Mouse (Mus musculus): ENCODE data around the gene Pgs1. TPM values are rescaled to one million over a fixed set of nuclear protein-coding genes. Genes with fewer than 3 reads are reported as not detected.

Gene Pgs1
- total and polyA plus RNA-seq, 3 experiments, result 17.9 to 21.8 (median 18.1) TPM

- peak overlapping the region; percentile 14; the same call in 1 of the 2 replicates for H3K9ac ChIP-seq (ENCODE audit: low read depth, low read length)
- WGBS, result 56% methylated on average over 6 of the region's 6 CpGs
- intact Hi-C loops (cut with DNase I), result no loop called here
- peaks cover 18% of the 10 kb centered on the region for H3K4me1 ChIP-seq (ENCODE audit: control insufficient read depth, insufficient read depth, low read length)
- TF ChIP-seq CTCF (IDR thresholded peaks at IDR 0.05), result no peak
- TF ChIP-seq POLR2A (IDR thresholded peaks at IDR 0.05; ENCODE audit: insufficient read depth, low read depth, low read length), result no peak
- TF ChIP-seq EP300 (IDR thresholded peaks at IDR 0.05; ENCODE audit: insufficient read depth, low read depth, low read length), result 0 out of 2 replicates have a peak, but pooled peaks have one; percentile 44
- peak overlapping the region; percentile 31; the same call in 1 of the 2 replicates for H3K27ac ChIP-seq
- no peaks in the 10 kb centered on the region for H3K27me3 ChIP-seq (ENCODE audit: control insufficient read depth, insufficient read depth, low read length)
- H3K4me3 ChIP-seq, result no peak overlapping the region
- peaks cover 2% of the 10 kb centered on the region for H3K36me3 ChIP-seq (ENCODE audit: control insufficient read depth, insufficient read depth, low read length)
- no peaks in the 10 kb centered on the region; the same call in 1 of the 2 replicates for H3K79me2 ChIP-seq (replicated peaks; ENCODE audit: control insufficient read depth, insufficient read depth, low read length)
- peak in 1 of 2 experiments; percentile 51 for DNase-seq
These were observed 13.3 kb downstream of the Pgs1 start for GRCm38 (mm10) chr11:117999260-117999934.

DNA sequence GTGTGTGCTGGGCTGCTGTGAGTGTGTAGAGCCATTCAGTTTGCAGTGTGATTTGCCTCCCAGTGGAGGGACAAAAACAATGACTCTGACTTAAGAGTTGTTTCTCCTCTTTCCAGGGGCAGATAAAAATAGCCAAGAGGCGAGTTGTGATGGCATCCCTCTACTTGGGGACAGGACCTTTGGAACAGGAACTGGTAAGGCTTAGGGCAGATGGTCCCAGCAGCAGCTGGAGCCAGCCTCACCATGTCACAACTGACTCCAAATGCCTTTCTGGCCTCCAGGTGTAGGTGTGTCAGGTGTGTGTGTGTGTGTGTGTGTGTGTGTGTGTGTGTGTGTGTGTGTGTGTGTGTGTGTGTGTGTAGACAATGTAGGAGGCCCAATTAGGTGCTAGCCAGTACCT lies 14.0 kb downstream of the Pgs1 start:
- no peaks in the 10 kb centered on the region for H3K27me3 ChIP-seq (ENCODE audit: control insufficient read depth, insufficient read depth, low read length)
- peaks cover 13% of the 10 kb centered on the region for H3K4me1 ChIP-seq (ENCODE audit: control insufficient read depth, insufficient read depth, low read length)
- no peak overlapping the region for H3K9ac ChIP-seq (ENCODE audit: low read depth, low read length)
- no peaks in the 10 kb centered on the region; the same call in 1 of the 2 replicates for H3K79me2 ChIP-seq (replicated peaks; ENCODE audit: control insufficient read depth, insufficient read depth, low read length)
- peaks cover 2% of the 10 kb centered on the region for H3K36me3 ChIP-seq (ENCODE audit: control insufficient read depth, insufficient read depth, low read length)
- no peak overlapping the region; the same call in 1 of the 2 replicates for H3K27ac ChIP-seq
- H3K4me3 ChIP-seq, result no peak overlapping the region
- no peak for TF ChIP-seq CTCF (IDR thresholded peaks at IDR 0.05)
- TF ChIP-seq EP300 (IDR thresholded peaks at IDR 0.05; ENCODE audit: insufficient read depth, low read depth, low read length), result no peak
- TF ChIP-seq POLR2A (IDR thresholded peaks at IDR 0.05; ENCODE audit: insufficient read depth, low read depth, low read length), result no peak
- no peak for DNase-seq
- intact Hi-C loops (cut with DNase I), result no loop called here
- WGBS, result 10% methylated on average over 1 of the region's 1 CpGs

DNA sequence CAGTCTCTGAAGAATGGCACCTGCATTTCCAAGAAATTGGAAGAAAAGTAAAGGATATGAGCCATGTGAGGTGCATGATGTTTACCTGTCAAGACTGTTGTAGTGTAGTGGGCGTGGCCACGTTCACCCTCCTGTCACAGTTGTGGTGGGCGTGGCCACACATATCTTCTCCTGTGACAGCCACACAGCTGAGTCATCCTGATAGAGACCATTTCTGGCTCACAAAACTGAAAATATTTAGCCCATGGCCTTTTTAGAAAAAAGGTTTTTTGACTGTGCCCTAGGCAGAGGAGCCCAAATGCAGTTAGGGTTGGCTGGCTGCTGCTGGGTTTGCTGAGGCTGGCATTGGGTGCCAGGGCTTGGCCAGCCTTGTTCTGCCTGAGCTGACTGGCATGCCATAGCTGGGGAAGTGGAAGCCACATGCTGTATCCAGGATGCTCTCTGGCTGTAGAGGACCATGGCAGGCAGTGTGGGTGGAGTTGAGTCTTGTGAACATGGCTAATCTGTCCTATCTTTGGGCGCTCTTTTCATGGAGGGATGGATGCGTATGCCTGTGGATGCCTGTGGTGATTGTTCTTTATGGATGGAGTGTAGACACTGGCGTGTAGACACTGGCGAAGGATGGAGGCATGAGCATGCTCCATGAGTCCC lies 14.6 kb downstream of the Pgs1 start:
- TF ChIP-seq POLR2A (IDR thresholded peaks at IDR 0.05; ENCODE audit: insufficient read depth, low read depth, low read length), result no peak
- no peak for TF ChIP-seq CTCF (IDR thresholded peaks at IDR 0.05)
- TF ChIP-seq EP300 (IDR thresholded peaks at IDR 0.05; ENCODE audit: insufficient read depth, low read depth, low read length), result no peak
- Histone ChIP-seq H3K9ac (ENCODE audit: low read depth, low read length) (no peak overlapping the region), H3K4me3 (no peak overlapping the region), H3K27ac (peak overlapping the region; percentile 26; the same call in 1 of the 2 replicates), H3K27me3 (ENCODE audit: control insufficient read depth, insufficient read depth, low read length) (no peaks in the 10 kb centered on the region), H3K79me2 (replicated peaks; ENCODE audit: control insufficient read depth, insufficient read depth, low read length) (no peaks in the 10 kb centered on the region; the same call in 1 of the 2 replicates), H3K36me3 (ENCODE audit: control insufficient read depth, insufficient read depth, low read length) (peaks cover 2% of the 10 kb centered on the region), H3K4me1 (ENCODE audit: control insufficient read depth, insufficient read depth, low read length) (peaks cover 8% of the 10 kb centered on the region)
- no peak for DNase-seq
- WGBS, result 88% methylated on average over 7 of the region's 7 CpGs
- intact Hi-C loops (cut with DNase I), result no loop called here

GRCm38 (mm10) chr11:118003176-118003575 lies 17.1 kb downstream of the Pgs1 start:
- DNase-seq, result no peak
- no peak for TF ChIP-seq CTCF (IDR thresholded peaks at IDR 0.05)
- no peak for TF ChIP-seq POLR2A (IDR thresholded peaks at IDR 0.05; ENCODE audit: insufficient read depth, low read depth, low read length)
- no peak for TF ChIP-seq EP300 (IDR thresholded peaks at IDR 0.05; ENCODE audit: insufficient read depth, low read depth, low read length)
- Histone ChIP-seq H3K4me1 (ENCODE audit: control insufficient read depth, insufficient read depth, low read length) (peaks cover 11% of the 10 kb centered on the region), H3K27me3 (ENCODE audit: control insufficient read depth, insufficient read depth, low read length) (no peaks in the 10 kb centered on the region), H3K36me3 (ENCODE audit: control insufficient read depth, insufficient read depth, low read length) (peaks cover 2% of the 10 kb centered on the region), H3K27ac (no peak overlapping the region), H3K79me2 (replicated peaks; ENCODE audit: control insufficient read depth, insufficient read depth, low read length) (no peaks in the 10 kb centered on the region; the same call in 1 of the 2 replicates), H3K9ac (ENCODE audit: low read depth, low read length) (no peak overlapping the region), H3K4me3 (no peak overlapping the region)
- intact Hi-C loops (cut with DNase I), result no loop called here
- 90% methylated on average over 14 of the region's 14 CpGs for WGBS

- 46% methylated on average over 5 of the region's 5 CpGs for WGBS
- Histone ChIP-seq H3K9ac (ENCODE audit: low read depth, low read length) (no peak overlapping the region), H3K4me1 (ENCODE audit: control insufficient read depth, insufficient read depth, low read length) (peaks cover 15% of the 10 kb centered on the region), H3K36me3 (ENCODE audit: control insufficient read depth, insufficient read depth, low read length) (peaks cover 2% of the 10 kb centered on the region), H3K4me3 (no peak overlapping the region), H3K27ac (no peak overlapping the region), H3K27me3 (ENCODE audit: control insufficient read depth, insufficient read depth, low read length) (no peaks in the 10 kb centered on the region), H3K79me2 (replicated peaks; ENCODE audit: control insufficient read depth, insufficient read depth, low read length) (no peaks in the 10 kb centered on the region; the same call in 1 of the 2 replicates)
- TF ChIP-seq EP300 (IDR thresholded peaks at IDR 0.05; ENCODE audit: insufficient read depth, low read depth, low read length), result no peak
- no peak for TF ChIP-seq POLR2A (IDR thresholded peaks at IDR 0.05; ENCODE audit: insufficient read depth, low read depth, low read length)
- intact Hi-C loops (cut with DNase I), result no loop called here
- DNase-seq, result no peak
These were observed 17.6 kb downstream of the Pgs1 start for GRCm38 (mm10) chr11:118003718-118004117.

GRCm38 (mm10) chr11:118004217-118004616 lies 18.1 kb downstream of the Pgs1 start:
- H3K4me1 ChIP-seq (ENCODE audit: control insufficient read depth, insufficient read depth, low read length), result peaks cover 17% of the 10 kb centered on the region
- H3K4me3 ChIP-seq, result no peak overlapping the region
- H3K27ac ChIP-seq, result no peak overlapping the region
- H3K27me3 ChIP-seq (ENCODE audit: control insufficient read depth, insufficient read depth, low read length), result no peaks in the 10 kb centered on the region
- DNase-seq, result no peak
- peaks cover 2% of the 10 kb centered on the region for H3K79me2 ChIP-seq (replicated peaks; ENCODE audit: control insufficient read depth, insufficient read depth, low read length)
- TF ChIP-seq POLR2A (IDR thresholded peaks at IDR 0.05; ENCODE audit: insufficient read depth, low read depth, low read length) (no peak), EP300 (IDR thresholded peaks at IDR 0.05; ENCODE audit: insufficient read depth, low read depth, low read length) (no peak), CTCF (IDR thresholded peaks at IDR 0.05) (no peak)
- 82% methylated on average over 5 of the region's 5 CpGs for WGBS
- intact Hi-C loops (cut with DNase I), result no loop called here
- peaks cover 2% of the 10 kb centered on the region for H3K36me3 ChIP-seq (ENCODE audit: control insufficient read depth, insufficient read depth, low read length)
- H3K9ac ChIP-seq (ENCODE audit: low read depth, low read length), result no peak overlapping the region
